Mouse (Mus musculus): ENCODE measurements around the gene Skap2.
A peak's percentile ranks its signal among the peaks of the same experiment; 100 is the strongest.

Skap2 gene

DNA sequence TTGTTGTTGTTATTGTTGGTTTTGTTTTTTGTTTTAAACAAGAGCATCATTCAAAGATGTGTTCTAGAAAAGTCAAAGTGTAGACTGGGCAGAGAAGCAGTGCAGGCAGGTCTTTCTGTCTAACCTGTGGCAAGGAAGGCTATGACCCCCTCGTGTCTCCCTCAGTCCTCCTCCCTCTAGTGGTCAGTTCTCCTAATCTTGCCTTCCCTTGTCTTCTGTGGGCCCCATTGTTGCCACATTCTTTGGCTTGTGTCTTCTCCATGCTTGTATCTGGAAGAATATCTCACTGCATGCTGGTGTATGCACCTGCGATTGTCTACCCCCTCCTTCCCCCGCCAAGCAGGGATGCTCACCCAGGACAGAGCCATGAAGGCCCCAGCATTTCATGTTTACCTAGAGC, 174.2 kb downstream of the Skap2 start:
- peak; percentile 14 for DNase-seq

DNA sequence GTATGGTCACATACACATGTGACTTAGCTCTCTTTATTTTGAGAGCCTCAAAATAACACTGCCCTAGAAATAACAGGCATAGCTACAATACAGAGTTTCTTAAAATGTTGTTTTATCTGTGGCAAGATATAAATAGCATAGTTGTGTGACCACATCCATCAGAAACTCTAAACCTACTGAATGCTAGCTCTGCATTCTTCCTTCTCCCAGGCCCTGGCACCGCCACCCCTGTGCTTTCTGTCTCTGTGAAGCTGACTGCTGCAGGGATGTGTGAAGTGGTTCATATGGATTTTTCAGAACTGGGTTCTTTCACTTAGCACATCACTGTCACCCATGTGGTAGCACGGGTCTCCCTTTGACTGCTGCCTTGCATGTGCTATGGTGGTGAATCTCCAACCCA, 179.0 kb downstream of the Skap2 start:
- DNase-seq, result no peak

DNA sequence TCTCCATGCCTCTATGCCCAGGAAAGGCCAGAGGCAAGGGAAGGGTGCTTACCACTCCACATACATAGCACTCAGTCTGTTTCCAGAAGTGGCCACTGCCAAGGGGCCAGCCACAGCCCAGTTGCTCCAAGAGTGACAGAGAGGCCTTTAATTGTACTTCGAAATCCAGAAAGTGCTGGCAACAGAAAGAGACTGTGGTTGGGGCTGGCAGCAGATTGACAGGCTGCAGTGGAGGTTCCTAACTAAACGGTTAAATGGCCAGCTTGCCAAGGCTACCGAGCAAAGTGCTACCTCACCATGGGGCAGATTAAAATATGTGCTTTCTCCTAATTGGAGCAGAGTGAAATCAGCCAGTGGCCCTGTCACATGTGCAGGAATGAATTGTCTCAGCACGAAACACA, 186.7 kb downstream of the Skap2 start:
- DNase-seq, result no peak

- no peak for DNase-seq
Measured at GRCm38 (mm10) chr6:51824136-51824830, 188.1 kb downstream of the Skap2 start.

- DNase-seq, result no peak
Measured at GRCm38 (mm10) chr6:51822049-51822448, 190.3 kb downstream of the Skap2 start.

DNA sequence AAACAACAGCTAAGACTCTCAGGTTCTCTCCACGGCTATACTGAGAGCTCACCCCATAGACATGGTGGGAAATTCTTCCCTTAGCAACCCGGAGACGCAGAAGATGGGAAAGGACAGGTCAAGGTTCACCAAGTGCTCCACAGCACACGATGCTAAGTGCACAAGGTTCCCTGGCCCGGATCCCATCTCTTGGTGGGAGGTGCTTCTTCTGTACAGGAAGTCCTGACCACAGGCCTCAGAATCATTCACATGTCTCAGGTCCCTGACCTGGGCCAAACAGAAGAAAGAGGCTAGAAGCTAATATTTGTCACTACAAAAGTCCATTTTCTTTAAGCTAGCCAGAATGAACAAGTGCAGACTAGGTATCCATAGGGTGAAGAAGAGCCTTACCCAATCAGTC, 191.5 kb downstream of the Skap2 start:
- no peak for DNase-seq

- no peak for DNase-seq
Measured at GRCm38 (mm10) chr6:51816892-51817621, 195.3 kb downstream of the Skap2 start.

- peak; percentile 16 for DNase-seq
Measured at GRCm38 (mm10) chr6:51810906-51811305, 201.4 kb downstream of the Skap2 start.

DNA sequence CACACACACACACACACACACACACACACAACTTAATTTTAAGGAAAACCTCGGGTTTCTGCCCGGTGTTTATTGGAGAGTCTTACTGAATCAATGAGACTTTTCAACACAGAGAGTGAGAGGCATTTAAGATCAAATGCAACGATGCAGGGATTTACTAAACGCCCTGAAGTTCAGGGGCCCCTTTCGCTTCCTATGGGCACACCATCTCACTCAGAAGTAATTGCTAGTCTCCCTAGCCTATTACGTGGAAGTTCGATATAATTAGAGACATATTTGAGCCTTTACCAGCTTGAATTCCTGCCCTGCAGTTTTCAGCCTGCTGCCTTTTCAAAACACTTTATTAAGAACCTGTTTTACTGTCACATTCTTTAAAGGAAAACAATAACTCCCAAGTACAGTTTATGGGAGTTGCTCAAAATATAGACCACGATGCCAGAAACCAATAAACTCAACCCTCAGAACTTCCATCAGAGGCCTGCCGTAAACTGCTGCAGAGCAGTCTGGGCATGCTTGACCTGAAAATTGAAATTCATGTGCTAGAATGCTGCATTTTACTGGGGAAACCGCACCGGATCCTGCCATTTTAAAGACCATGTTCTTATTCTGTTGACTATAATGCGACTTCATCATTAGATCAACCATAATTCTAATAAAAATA, 203.1 kb downstream of the Skap2 start:
- DNase-seq, result no peak

- no peak for DNase-seq
Measured at GRCm38 (mm10) chr6:51808011-51808410, 204.3 kb downstream of the Skap2 start.
